Mouse (Mus musculus): ENCODE measurements around the gene Mettl7b.

Gene Mettl7b

DNA sequence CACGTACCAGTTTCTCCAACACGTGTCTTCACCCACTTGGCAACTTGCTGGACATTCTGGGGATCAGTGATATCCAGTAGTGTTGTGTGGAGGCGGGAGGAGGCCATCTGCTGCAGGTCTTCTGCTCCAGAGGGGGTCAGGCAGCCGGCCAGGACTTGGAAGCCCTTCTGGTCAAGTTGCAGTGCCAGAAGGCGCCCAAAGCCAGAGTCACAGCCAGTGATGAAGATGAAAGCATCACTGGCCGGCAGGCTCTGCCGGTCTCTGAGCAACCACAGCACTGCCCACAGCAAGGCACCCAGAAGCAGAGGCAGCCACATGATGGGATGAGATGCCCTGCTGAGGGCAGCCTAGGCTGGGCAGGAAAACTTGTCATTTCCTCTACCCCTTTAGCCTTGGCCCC, 42.5 kb downstream of the Mettl7b start:
- peak; percentile 56 for DNase-seq

- no peak for DNase-seq
Measured at GRCm38 (mm10) chr10:128917400-128917799, 43.4 kb downstream of the Mettl7b start.

DNA sequence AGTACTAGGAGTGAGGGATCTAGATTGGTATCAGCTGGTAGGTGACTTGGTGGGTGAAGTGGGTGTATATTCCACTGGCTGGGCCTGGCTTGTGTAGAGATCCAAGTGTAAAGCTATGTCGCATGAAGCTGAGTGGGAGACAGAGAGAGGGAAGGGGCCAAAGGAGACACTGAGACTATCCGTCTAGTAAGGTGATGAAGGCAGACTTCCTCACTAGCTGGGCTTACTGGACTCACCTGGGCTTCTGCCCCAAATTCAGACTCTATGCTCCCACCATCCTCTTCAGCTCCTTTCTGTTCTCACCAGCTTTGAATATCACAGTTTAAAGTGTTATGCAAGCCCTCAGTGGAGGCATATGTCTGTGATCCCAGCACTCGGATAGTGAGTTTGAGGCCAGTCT, 44.1 kb downstream of the Mettl7b start:
- DNase-seq, result no peak

GRCm38 (mm10) chr10:128915550-128915949, 45.2 kb downstream of the Mettl7b start:
- DNase-seq, result no peak

DNA sequence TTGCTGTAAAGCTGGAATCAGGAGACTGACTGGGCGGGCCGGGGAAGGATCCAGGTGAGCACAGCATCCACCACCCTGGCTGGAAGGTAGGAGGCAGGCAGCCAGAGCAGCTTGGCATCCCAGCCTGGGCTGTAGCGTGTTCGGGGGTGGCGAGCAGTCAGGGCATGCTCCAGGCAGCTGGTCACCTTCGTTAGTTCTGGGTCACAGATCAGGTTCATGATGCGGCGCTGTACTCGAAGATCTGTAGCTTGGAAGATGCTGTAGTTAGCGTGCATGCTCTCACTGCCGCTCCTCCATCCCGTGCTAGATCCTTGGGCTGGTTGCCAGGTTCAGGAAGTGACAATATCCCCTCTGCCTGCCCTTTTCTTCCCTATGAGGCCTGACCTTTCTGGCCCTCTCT, 47.1 kb downstream of the Mettl7b start:
- DNase-seq, result no peak

GRCm38 (mm10) chr10:128913219-128913618, 47.6 kb downstream of the Mettl7b start:
- peak; percentile 92 for DNase-seq

DNA sequence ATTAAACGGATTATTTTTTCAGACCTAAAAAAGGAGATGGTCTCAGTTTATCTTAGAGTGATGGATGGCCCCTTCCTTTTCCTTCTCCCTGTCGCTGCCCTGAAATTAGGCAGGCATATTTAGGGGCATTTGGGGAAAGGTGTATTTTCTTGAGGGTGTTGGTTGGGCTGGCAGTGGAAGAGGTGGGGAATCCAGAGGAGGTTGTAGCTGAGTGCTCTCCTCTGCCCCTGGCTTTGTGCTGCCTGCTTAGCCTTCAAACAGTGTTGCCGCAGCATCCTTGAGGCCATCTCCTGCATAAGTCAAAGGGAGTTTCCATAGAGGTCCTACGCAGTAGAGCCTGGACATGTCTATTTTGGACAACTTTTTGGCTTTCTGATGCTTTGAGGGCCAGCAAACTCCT, 48.0 kb downstream of the Mettl7b start:
- no peak for DNase-seq

DNA sequence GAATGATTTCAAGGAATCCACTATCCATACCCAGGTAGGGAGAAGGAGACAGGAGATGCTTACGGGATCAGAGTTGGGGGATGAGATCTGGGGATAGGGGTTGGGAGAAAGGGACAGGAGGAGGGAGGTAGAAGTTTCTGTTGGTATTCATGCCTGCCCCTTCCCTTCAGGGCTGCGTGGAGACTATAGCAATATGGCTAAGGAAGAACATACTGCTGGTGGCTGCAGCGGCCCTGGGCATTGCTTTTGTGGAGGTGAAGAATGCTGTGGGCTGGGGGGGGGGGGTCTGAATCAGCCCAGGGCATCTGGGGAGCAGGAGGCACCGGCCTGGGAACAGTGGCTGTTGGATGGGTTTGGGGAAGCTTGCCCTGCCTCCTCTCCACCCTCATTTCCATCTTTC, 48.5 kb downstream of the Mettl7b start:
- DNase-seq, result no peak

DNA sequence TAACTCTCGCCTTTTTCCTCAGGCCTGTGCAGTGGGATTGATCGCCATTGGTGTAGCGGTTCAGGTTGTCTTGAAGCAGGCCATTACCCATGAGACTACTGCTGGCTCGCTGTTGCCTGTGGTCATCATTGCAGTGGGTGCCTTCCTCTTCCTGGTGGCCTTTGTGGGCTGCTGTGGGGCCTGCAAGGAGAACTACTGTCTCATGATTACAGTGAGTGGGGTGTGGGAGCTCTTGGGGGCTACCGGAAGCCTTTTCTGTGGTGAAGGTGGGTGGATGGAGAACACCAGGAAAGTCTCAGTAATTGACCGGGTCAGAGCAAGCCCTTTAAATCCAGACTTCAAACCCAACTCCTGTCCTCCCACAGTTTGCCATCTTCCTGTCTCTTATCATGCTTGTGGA, 49.4 kb downstream of the Mettl7b start:
- no peak for DNase-seq

- peak; percentile 62 for DNase-seq
Measured at GRCm38 (mm10) chr10:128910066-128910841, 50.5 kb downstream of the Mettl7b start.

DNA sequence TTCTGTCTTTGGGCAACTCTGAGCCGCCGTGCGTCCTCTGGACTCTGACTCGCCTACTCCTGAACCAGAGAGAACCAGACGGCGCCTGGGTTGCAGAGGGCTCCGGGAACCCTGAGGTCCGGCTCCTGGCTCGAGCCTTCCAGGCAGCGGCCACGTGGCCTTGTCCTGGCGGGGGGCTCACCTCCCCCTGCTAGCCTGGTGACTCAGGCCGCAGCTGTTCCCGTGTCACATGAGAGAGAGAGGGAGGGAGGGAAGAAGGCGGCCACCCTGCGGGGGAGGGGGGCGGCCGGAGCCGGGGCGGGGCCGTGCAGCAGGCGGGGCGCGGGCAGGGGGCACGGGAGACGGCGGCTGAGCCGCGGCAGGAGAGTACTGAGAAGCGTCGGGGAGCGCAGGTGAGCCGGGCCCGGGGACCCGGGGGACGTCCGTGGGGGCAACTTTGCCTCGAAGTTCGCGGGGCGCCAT, 51.2 kb downstream of the Mettl7b start:
- peak; percentile 65 for DNase-seq

- DNase-seq, result no peak
Measured at GRCm38 (mm10) chr10:128908778-128909448, 51.9 kb downstream of the Mettl7b start.
